Mouse (Mus musculus) forebrain, embryonic 10.5 days (tissue): ENCODE measurements at regions not wholly inside any gene's neighbourhood (a gene's known extent, or its start where the extent isn't known, plus 50 kb on each side); places are given as distances from the start of the nearest gene placed in this dataset.

ENCODE experiments used
- DNase-seq: peaks from one replicate; pipeline ENCODE4 v3.0.0-alpha.2; 2017; ENCODE audit warnings: low spot score; ENCODE audit errors: extremely low spot score
- H3K27ac ChIP-seq: fragments of 300-500 bp; sonication (generic); 2 replicates; pipeline ENCODE4 v1.5.1; 2016; ENCODE audit warnings: mild to moderate bottlenecking
- H3K27me3 ChIP-seq: fragments of 300-500 bp; sonication (generic); 2 replicates; pipeline ENCODE4 v1.6.1; 2016; ENCODE audit warnings: mild to moderate bottlenecking; ENCODE audit not compliant: poor library complexity, severe bottlenecking
- H3K36me3 ChIP-seq: fragments of 300-500 bp; sonication (generic); replicated peaks from 2 replicates; pipeline ENCODE4 v1.6.1; 2016; ENCODE audit warnings: mild to moderate bottlenecking, moderate library complexity
- H3K4me1 ChIP-seq: fragments of 300-500 bp; sonication (generic); 2 replicates; pipeline ENCODE4 v1.6.1; 2016
- H3K4me3 ChIP-seq: fragments of 300-500 bp; sonication (generic); 2 replicates; pipeline ENCODE4 v1.5.1; 2016; ENCODE audit warnings: mild to moderate bottlenecking, moderate library complexity
- H3K9me3 ChIP-seq: fragments of 300-500 bp; sonication (generic); 2 replicates; pipeline ENCODE4 v1.6.1; 2016; ENCODE audit warnings: mild to moderate bottlenecking, moderate library complexity
- WGBS: fragments of 180-500 bp; shearing (Covaris S2); methylation state at CpG from one replicate; pipeline ENCODE4 v1.1.7; 2016; 5-methylcytosine and 5-hydroxymethylcytosine counted together

GRCm38 (mm10) chr7:93795210-93795609 lies 715.5 kb downstream of the Fam181b start:
- 75% methylated on average over 3 of the region's 3 CpGs for WGBS
- H3K4me1 ChIP-seq = no peaks in the 10 kb centered on the region
- no peaks in the 10 kb centered on the region for H3K9me3 ChIP-seq
- no peak for DNase-seq
- H3K27me3 ChIP-seq = no peaks in the 10 kb centered on the region
- no peak overlapping the region for H3K27ac ChIP-seq
- no peaks in the 10 kb centered on the region for H3K36me3 ChIP-seq
- no peak overlapping the region for H3K4me3 ChIP-seq

GRCm38 (mm10) chr7:93835697-93836096 lies 756.0 kb downstream of the Fam181b start:
- H3K27me3 ChIP-seq = no peaks in the 10 kb centered on the region
- H3K9me3 ChIP-seq = no peaks in the 10 kb centered on the region
- no peaks in the 10 kb centered on the region for H3K36me3 ChIP-seq
- WGBS = 84% methylated on average over 3 of the region's 3 CpGs
- H3K27ac ChIP-seq = no peak overlapping the region
- no peak overlapping the region for H3K4me3 ChIP-seq
- DNase-seq = no peak
- no peaks in the 10 kb centered on the region for H3K4me1 ChIP-seq

GRCm38 (mm10) chr7:93836169-93836568 lies 756.5 kb downstream of the Fam181b start:
- no peaks in the 10 kb centered on the region for H3K4me1 ChIP-seq
- no peaks in the 10 kb centered on the region for H3K27me3 ChIP-seq
- 70% methylated on average over 2 of the region's 2 CpGs for WGBS
- H3K27ac ChIP-seq = no peak overlapping the region
- H3K36me3 ChIP-seq = no peaks in the 10 kb centered on the region
- no peak overlapping the region for H3K4me3 ChIP-seq
- DNase-seq = no peak
- H3K9me3 ChIP-seq = no peaks in the 10 kb centered on the region

- 64% methylated on average over 6 of the region's 6 CpGs for WGBS
- no peak overlapping the region for H3K27ac ChIP-seq
These were observed 775.4 kb downstream of the Fam181b start for GRCm38 (mm10) chr7:93855025-93855424.

GRCm38 (mm10) chr7:93893701-93894100 lies 814.0 kb downstream of the Fam181b start:
- no peaks in the 10 kb centered on the region for H3K9me3 ChIP-seq
- H3K4me3 ChIP-seq = no peak overlapping the region
- H3K4me1 ChIP-seq = no peaks in the 10 kb centered on the region
- H3K36me3 ChIP-seq = no peaks in the 10 kb centered on the region
- 94% methylated on average over 1 of the region's 1 CpGs for whole genome bisulfite sequencing
- H3K27me3 ChIP-seq = no peaks in the 10 kb centered on the region
- DNase-seq = no peak
- no peak overlapping the region for H3K27ac ChIP-seq

More at GRCm38 (mm10) chr7:93855025-93855424, 775.4 kb downstream of the Fam181b start:
- peaks cover 7% of the 10 kb centered on the region for H3K4me1 ChIP-seq
- no peak for DNase-seq
- no peaks in the 10 kb centered on the region for H3K27me3 ChIP-seq
- no peaks in the 10 kb centered on the region for H3K36me3 ChIP-seq
- no peak overlapping the region for H3K4me3 ChIP-seq
- H3K9me3 ChIP-seq = no peaks in the 10 kb centered on the region

- Histone ChIP-seq H3K9me3 (no peaks in the 10 kb centered on the region), H3K36me3 (no peaks in the 10 kb centered on the region), H3K27ac (no peak overlapping the region), H3K4me1 (no peaks in the 10 kb centered on the region), H3K4me3 (no peak overlapping the region), H3K27me3 (no peaks in the 10 kb centered on the region)
- no peak for DNase-seq
These were observed 817.3 kb downstream of the Fam181b start for GRCm38 (mm10) chr7:93896921-93897320.

GRCm38 (mm10) chr7:93902770-93903169 lies 823.1 kb downstream of the Fam181b start:
- no peak overlapping the region for H3K4me3 ChIP-seq
- H3K27me3 ChIP-seq = no peaks in the 10 kb centered on the region
- 82% methylated on average over 2 of the region's 2 CpGs for WGBS
- no peak overlapping the region for H3K27ac ChIP-seq
- no peaks in the 10 kb centered on the region for H3K36me3 ChIP-seq
- H3K4me1 ChIP-seq = no peaks in the 10 kb centered on the region
- no peaks in the 10 kb centered on the region for H3K9me3 ChIP-seq
- no peak for DNase-seq

GRCm38 (mm10) chr7:93936925-93937324 lies 857.3 kb downstream of the Fam181b start:
- no peak for DNase-seq
- H3K4me1 ChIP-seq = no peaks in the 10 kb centered on the region
- H3K36me3 ChIP-seq = no peaks in the 10 kb centered on the region
- 86% methylated on average over 3 of the region's 3 CpGs for WGBS
- no peaks in the 10 kb centered on the region for H3K9me3 ChIP-seq
- no peak overlapping the region for H3K27ac ChIP-seq
- no peak overlapping the region for H3K4me3 ChIP-seq
- no peaks in the 10 kb centered on the region for H3K27me3 ChIP-seq

- DNase-seq = no peak
- Histone ChIP-seq H3K4me1 (no peaks in the 10 kb centered on the region), H3K9me3 (no peaks in the 10 kb centered on the region), H3K27ac (no peak overlapping the region), H3K36me3 (no peaks in the 10 kb centered on the region), H3K4me3 (no peak overlapping the region), H3K27me3 (no peaks in the 10 kb centered on the region)
- WGBS = 80% methylated on average over 3 of the region's 3 CpGs
These were observed 902.4 kb downstream of the Fam181b start for GRCm38 (mm10) chr7:93982103-93982502.

- 93% methylated on average over 1 of the region's 1 CpGs for WGBS
- Histone ChIP-seq H3K27ac (no peak overlapping the region), H3K27me3 (no peaks in the 10 kb centered on the region), H3K36me3 (no peaks in the 10 kb centered on the region), H3K9me3 (peaks cover 3% of the 10 kb centered on the region; the same call in 1 of the 2 replicates), H3K4me3 (no peak overlapping the region), H3K4me1 (no peaks in the 10 kb centered on the region)
- DNase-seq = no peak
These were observed 923.1 kb downstream of the Fam181b start for GRCm38 (mm10) chr7:94002780-94003179.

GRCm38 (mm10) chr7:94042466-94043030 lies 962.9 kb downstream of the Fam181b start:
- Histone ChIP-seq H3K36me3 (no peaks in the 10 kb centered on the region), H3K27ac (no peak overlapping the region; the same call in 1 of the 2 replicates)
- 6% methylated on average over 11 of the region's 11 CpGs for WGBS

GRCm38 (mm10) chr7:94045428-94045827 lies 965.8 kb downstream of the Fam181b start:
- no peak for DNase-seq
- Histone ChIP-seq H3K4me3 (no peak overlapping the region), H3K36me3 (no peaks in the 10 kb centered on the region), H3K27ac (no peak overlapping the region), H3K27me3 (peaks cover 21% of the 10 kb centered on the region), H3K9me3 (no peaks in the 10 kb centered on the region), H3K4me1 (peaks cover 15% of the 10 kb centered on the region)
- 68% methylated on average over 2 of the region's 2 CpGs for WGBS

More at GRCm38 (mm10) chr7:94042466-94043030, 962.9 kb downstream of the Fam181b start:
- Histone ChIP-seq H3K9me3 (no peaks in the 10 kb centered on the region), H3K4me1 (peaks cover 15% of the 10 kb centered on the region), H3K27me3 (peaks cover 21% of the 10 kb centered on the region), H3K4me3 (peak overlapping the region; percentile 41)
- peak; percentile 49 for DNase-seq

GRCm38 (mm10) chr7:94046029-94046428 lies 966.4 kb downstream of the Fam181b start:
- H3K27ac ChIP-seq = no peak overlapping the region
- 24% methylated on average over 1 of the region's 1 CpGs for WGBS
- no peaks in the 10 kb centered on the region for H3K36me3 ChIP-seq
- peaks cover 21% of the 10 kb centered on the region for H3K27me3 ChIP-seq
- H3K9me3 ChIP-seq = no peaks in the 10 kb centered on the region
- DNase-seq = no peak
- no peak overlapping the region for H3K4me3 ChIP-seq
- peaks cover 15% of the 10 kb centered on the region for H3K4me1 ChIP-seq
